Mouse (Mus musculus) ES-CJ7 (cell line): ENCODE measurements around the gene March8.

Source experiments
- DNase-seq: peaks from one replicate; pipeline ENCODE4 v3.0.0; 2011; ENCODE audit warnings: low read depth, low spot score

The March8 gene

GRCm38 (mm10) chr6:116371500-116371899, 33.7 kb downstream of the March8 start:
- DNase-seq, result no peak

- no peak for DNase-seq
Observed at GRCm38 (mm10) chr6:116374136-116374535, 36.3 kb downstream of the March8 start.

- no peak for DNase-seq
Observed at GRCm38 (mm10) chr6:116374618-116375017, 36.8 kb downstream of the March8 start.

- DNase-seq, result no peak
Observed at GRCm38 (mm10) chr6:116378892-116379291, 41.1 kb downstream of the March8 start.

- DNase-seq, result no peak
Observed at GRCm38 (mm10) chr6:116380157-116380556, 42.3 kb downstream of the March8 start.

- DNase-seq, result no peak
Observed at GRCm38 (mm10) chr6:116381605-116382004, 43.8 kb downstream of the March8 start.

GRCm38 (mm10) chr6:116383582-116383981, 45.8 kb downstream of the March8 start:
- DNase-seq, result no peak

- DNase-seq, result no peak
Observed at GRCm38 (mm10) chr6:116385194-116386044, 47.6 kb downstream of the March8 start.

- DNase-seq, result peak; percentile 45
Observed at GRCm38 (mm10) chr6:116386045-116386415, 48.2 kb downstream of the March8 start.

- DNase-seq, result no peak
Observed at GRCm38 (mm10) chr6:116386506-116386905, 48.7 kb downstream of the March8 start.

- DNase-seq, result no peak
Observed at GRCm38 (mm10) chr6:116388068-116388467, 50.2 kb downstream of the March8 start.

- DNase-seq, result no peak
Observed at GRCm38 (mm10) chr6:116389481-116389880, 51.7 kb downstream of the March8 start.

GRCm38 (mm10) chr6:116394916-116395648, 57.3 kb downstream of the March8 start:
- DNase-seq, result no peak

GRCm38 (mm10) chr6:116397621-116398020, 59.8 kb downstream of the March8 start:
- no peak for DNase-seq

- no peak for DNase-seq
Observed at GRCm38 (mm10) chr6:116398136-116398535, 60.3 kb downstream of the March8 start.

GRCm38 (mm10) chr6:116401746-116402423, 64.1 kb downstream of the March8 start:
- DNase-seq, result no peak

GRCm38 (mm10) chr6:116402426-116402825, 64.6 kb downstream of the March8 start:
- DNase-seq, result no peak

GRCm38 (mm10) chr6:116405243-116405642, 67.4 kb downstream of the March8 start:
- DNase-seq, result no peak

- no peak for DNase-seq
Observed at GRCm38 (mm10) chr6:116405715-116406114, 67.9 kb downstream of the March8 start.

- DNase-seq, result no peak
Observed at GRCm38 (mm10) chr6:116406152-116406551, 68.3 kb downstream of the March8 start.

GRCm38 (mm10) chr6:116406680-116407079, 68.9 kb downstream of the March8 start:
- no peak for DNase-seq

- no peak for DNase-seq
Observed at GRCm38 (mm10) chr6:116407216-116407615, 69.4 kb downstream of the March8 start.
